Mouse (Mus musculus) splenic B cell, adult 2 months (primary cell): ENCODE results near the gene Zkscan5.
"Not testable (repeated sequence)": the region's sequence is repeated elsewhere in the genome, so short reads cannot be mapped to it uniquely, and the experiment has no call there.

Experiments
- DNase-seq: peaks from one replicate; pipeline ENCODE4 v3.0.0-alpha.2; 2011; ENCODE audit warnings: low read depth, low spot score
- H3K27me3 ChIP-seq: 2 replicates; pipeline ENCODE4 v1.6.1; 2012; ENCODE audit warnings: mild to moderate bottlenecking, low read length, moderate library complexity, mixed read lengths; ENCODE audit not compliant: control insufficient read depth, poor library complexity, insufficient read depth, severe bottlenecking
- H3K36me3 ChIP-seq: 2 replicates; pipeline ENCODE4 v1.6.1; 2012; ENCODE audit warnings: mild to moderate bottlenecking, low read length, moderate library complexity, mixed read lengths; ENCODE audit not compliant: control insufficient read depth, poor library complexity, insufficient read depth, severe bottlenecking

Gene Zkscan5

DNA sequence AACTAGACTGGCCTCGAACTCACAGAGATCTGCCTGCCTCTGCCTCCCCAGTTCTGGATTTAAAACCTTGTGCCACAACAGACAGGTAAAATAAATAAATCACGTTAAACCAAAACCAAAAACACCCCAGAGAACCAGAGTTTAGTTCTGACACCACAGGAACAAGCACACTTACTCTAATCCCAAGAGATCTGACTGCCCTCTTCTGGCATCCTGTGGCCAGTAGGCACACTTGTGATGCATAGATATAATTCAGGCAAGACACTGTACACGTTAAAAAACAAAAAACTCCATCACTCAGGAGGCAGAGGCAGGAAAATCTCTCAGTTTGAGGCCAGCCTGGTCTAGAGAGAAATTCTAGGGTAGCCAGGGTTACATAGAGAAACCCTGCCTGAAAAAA, 1.9 kb upstream of the Zkscan5 start:
- Histone ChIP-seq H3K36me3 (no peaks in the 10 kb centered on the region; the same call in 1 of the 2 replicates), H3K27me3 (no peaks in the 10 kb centered on the region)
- DNase-seq: no peak

DNA sequence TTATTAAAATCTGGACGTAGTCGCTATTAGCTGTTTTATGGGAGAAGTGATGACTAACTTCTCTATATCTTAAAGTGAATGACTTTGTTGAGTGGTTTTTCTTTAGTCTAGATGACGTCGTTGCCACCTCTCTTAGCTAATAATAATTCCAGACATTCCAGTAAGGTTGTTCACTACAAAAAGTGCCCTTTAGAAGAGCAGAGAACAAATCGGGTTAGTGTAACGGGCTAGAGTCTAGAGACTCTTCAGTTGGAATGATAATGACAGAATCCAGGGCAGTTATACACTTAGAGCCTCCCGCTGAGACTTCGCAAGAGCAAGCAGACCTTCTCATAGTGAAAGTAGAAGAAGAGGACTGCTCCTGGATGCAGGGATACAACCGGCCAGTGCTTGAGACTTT, 679 bp downstream of the Zkscan5 start:
- no peaks in the 10 kb centered on the region for H3K27me3 ChIP-seq
- no peak for DNase-seq
- no peaks in the 10 kb centered on the region for H3K36me3 ChIP-seq

DNA sequence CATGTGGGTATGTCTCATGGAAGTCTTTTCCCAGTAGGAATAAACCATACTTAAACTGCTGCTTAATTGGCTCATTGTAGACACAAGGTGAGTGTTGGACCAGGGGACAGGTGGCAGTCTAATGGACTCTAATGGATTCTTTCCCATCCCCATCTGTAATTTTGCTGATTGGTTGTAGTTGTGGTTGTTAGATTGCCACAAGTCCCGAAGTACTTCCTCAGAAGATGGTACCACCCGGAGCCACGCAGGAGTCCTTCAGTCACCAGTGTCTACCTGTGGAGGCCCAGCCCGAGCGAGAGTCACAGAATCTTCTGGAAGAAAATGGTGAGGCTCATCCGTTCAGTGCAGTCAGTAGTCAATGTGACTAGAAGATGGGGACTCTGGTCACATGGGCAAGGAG, 3.0 kb downstream of the Zkscan5 start:
- Histone ChIP-seq H3K36me3 (no peaks in the 10 kb centered on the region), H3K27me3 (no peaks in the 10 kb centered on the region)
- no peak for DNase-seq

DNA sequence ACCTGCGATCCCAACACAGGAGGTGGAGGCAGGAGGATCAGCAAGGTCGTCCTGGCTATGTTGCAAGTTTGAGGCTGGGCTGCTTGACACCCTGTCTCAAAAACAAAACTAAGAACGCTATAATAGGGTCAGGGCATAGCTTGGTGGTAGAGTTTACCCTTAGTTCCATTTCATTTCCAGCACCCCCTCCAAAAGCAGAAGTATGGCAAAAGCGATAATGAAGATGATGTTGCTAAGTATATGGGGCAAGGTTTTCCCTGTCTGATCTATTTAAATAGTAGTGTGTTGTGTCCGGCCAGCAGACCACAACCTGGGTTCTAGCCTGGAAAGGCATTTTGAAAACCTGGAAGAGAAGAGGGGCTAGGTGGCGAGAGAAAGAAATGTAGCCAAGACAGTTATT, 3.6 kb downstream of the Zkscan5 start:
- Histone ChIP-seq H3K36me3 (no peaks in the 10 kb centered on the region), H3K27me3 (no peaks in the 10 kb centered on the region)
- DNase-seq: no peak

DNA sequence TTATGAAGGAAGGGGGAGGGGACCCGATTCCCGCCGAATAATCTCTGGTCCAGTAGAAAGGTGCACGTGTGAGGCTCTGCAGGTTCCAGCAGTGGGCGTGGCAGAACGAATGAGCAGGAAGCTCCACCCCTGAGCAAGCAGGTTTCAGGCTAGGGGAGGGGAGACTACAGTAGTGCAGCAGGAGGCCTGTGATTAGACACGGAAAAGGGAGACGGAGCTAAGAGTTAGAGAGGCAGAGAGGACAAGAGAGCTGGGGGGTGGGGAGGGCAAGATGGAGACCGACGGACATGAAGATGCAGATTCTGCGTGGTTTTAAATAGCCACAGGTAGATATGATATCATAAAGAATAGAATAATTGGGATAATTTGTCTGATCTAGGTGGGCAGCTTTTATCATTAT, 4.0 kb downstream of the Zkscan5 start:
- not testable (repeated sequence) for DNase-seq, H3K36me3 ChIP-seq, H3K27me3 ChIP-seq

DNA sequence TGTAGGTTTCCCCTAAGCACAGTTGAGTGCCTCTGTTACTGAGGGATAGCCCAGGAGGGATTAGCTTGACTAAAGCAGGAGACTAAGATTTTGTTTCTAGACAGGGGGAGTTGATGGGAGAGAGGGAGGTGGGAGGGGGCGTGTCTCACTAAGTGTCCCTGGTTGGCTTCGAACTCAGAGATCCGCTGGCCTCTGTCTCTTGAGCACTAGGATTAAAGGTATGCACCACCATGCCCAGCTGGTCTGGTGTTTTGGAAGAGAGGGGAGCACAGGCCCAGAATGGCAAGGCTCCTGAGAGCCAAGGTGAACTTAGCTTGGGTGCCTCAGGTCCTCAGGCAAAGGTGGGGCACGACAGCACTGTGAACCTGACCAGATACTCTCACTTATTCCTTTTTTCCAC, 7.0 kb downstream of the Zkscan5 start:
- DNase-seq: no peak
- no peaks in the 10 kb centered on the region for H3K27me3 ChIP-seq
- no peaks in the 10 kb centered on the region for H3K36me3 ChIP-seq

DNA sequence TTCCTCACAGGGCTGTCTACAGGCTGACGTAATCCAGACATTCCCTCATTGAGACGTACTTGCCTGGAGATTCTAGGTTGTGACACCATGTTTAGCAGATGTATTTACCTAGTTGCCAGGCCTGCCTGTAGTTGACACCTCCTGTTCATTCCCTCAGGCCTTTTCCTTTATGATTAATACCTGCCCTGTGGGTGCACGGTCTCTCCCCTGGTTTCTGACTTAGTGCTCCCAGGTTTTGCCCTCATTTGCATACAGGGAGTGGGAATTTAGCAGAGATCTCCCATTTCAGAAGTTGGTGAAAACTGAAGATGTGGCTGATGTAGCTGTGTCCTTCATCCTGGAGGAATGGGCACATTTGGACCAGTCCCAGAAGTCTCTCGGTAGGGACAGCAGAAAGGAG, 7.9 kb downstream of the Zkscan5 start:
- no peak for DNase-seq
- Histone ChIP-seq H3K36me3 (no peaks in the 10 kb centered on the region), H3K27me3 (no peaks in the 10 kb centered on the region)

DNA sequence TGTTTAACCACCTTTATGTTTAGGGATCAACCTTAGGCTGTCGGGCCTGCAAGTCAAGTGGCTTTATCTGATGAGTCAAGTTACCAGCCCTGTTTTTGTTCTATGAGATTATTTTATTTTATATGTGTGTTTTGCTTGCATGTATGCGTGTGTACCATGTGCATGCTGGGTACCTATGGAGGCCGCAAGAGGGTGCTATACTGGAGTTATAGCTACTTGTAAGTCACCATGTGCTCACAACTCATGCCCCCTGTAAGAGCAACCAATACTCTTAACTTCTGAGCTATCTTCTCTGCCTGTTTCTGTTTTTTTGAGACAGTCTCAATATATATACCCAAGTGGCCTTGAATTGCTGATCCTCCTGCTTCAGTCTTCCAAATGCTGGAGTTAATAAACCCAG, 9.1 kb downstream of the Zkscan5 start:
- no peaks in the 10 kb centered on the region for H3K27me3 ChIP-seq
- no peaks in the 10 kb centered on the region for H3K36me3 ChIP-seq
- no peak for DNase-seq

DNA sequence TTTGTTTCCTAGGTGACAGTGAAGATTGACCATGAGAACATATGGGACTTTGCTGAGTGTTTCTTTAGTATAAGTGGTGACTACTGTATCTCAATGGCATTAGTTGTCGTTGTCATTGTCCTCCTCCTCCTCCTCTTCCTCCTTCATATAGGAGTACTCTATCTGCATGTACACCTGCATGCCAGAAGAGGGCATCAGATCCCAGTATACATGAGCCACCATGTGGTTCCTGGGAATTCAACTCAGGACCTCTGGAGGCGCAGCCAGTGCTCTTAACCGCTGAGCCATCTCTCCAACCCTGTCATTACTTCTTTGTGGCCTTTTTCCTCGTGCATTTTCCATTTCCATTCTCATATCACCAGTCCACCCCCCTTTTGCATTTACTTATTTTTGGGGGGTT, 10.3 kb downstream of the Zkscan5 start:
- Histone ChIP-seq H3K36me3 (no peaks in the 10 kb centered on the region), H3K27me3 (no peaks in the 10 kb centered on the region)
- DNase-seq: no peak

DNA sequence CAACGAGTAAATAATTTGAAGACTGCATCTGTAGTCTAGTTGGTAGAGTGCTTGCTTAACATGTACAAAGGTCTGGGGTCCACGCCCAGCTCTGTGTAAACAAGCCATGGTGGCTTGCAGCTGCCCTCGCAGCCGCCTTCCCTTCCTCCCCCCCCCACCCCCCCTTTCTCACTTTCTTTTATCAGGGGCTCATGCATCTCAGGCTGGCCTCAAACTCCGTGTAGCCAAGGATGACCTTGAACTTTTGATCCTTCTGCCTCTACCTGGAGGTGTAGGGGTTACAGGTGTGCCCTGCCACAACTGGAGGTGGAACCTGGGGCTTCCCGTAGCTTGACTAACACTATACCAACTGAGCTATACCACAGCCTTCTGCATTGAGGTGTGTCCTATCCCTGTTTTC, 13.4 kb downstream of the Zkscan5 start:
- no peak for DNase-seq
- no peaks in the 10 kb centered on the region for H3K27me3 ChIP-seq

DNA sequence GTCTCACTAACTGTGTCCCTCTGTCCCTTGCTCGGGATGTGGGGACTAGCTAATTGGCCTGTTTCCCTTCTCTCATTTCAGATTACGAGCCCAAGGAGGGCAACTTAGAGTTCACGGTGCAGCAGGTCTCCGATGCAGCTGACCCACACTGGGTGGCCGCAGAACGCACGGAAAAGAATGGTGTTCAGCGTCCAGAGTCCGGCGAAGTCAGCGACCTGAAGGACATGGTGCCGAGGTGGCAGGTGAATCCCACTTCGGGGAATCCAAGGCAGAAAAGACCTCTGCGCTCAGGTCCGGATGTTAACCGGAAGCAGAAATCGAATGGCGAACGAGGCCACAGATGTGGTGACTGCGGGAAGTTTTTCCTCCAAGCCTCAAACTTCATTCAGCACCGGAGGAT, 13.8 kb downstream of the Zkscan5 start:
- H3K27me3 ChIP-seq: no peaks in the 10 kb centered on the region
- DNase-seq: no peak

More for the DNA sequence above, 13.4 kb downstream of the Zkscan5 start:
- peaks cover 7% of the 10 kb centered on the region for H3K36me3 ChIP-seq

DNA sequence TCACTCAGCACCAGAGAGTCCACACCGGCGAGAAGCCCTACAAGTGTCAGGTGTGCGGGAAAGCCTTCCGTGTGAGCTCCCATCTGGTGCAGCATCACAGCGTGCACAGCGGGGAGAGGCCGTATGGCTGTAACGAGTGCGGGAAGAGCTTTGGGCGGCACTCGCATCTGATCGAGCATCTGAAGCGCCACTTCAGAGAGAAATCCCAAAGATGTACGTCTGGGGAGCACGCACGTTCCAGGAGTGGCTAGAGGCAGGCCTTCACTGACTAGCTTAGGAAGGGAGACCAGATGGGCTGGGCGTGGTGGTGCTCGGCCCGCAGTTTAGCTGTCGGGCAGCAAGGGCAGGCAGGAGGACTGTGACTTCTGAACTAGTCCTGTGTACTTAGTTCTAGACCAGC, 14.3 kb downstream of the Zkscan5 start:
- Histone ChIP-seq H3K27me3 (no peaks in the 10 kb centered on the region), H3K36me3 (peaks cover 7% of the 10 kb centered on the region)
- DNase-seq: no peak

More for the DNA sequence above, 13.8 kb downstream of the Zkscan5 start:
- H3K36me3 ChIP-seq: peaks cover 7% of the 10 kb centered on the region

DNA sequence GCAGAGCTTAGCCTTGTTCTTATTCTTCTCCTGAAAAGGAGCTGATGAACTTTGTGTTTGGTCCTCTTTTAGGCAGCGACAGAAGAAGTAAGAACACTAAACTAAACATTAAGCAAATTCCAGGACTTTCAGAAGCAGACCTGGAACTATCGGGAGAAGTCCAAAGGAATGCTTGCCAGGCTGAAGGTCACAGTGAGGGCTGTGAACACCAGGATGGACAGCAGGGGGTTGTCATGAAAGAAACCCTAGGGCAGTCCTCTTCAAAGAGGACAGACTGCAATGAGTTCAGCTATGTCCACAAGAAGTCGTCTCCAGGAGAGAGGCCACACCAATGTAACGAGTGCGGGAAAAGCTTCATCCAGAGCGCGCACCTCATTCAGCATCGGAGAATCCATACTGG, 15.6 kb downstream of the Zkscan5 start:
- DNase-seq: no peak
- peaks cover 7% of the 10 kb centered on the region for H3K36me3 ChIP-seq
- no peaks in the 10 kb centered on the region for H3K27me3 ChIP-seq

DNA sequence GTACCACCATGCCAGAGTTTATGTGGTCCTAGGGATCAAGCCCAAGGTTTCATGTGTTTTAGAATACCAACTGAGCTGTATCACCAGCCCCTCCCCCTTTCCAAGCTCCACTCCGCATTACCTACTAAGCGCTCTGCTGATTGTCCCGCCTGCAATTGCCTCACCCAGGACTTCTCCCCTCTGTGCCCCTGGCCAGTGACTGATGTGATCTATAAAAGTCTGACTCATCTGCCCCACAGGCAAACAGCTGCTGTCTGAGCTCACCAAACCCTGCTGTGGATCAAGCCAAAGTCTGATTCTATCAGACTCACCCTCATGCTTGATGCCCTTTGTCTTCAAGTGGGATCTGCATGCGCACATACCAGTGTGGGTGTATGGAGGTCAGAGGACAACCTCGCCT, 18.5 kb downstream of the Zkscan5 start:
- Histone ChIP-seq H3K27me3 (no peaks in the 10 kb centered on the region), H3K36me3 (peaks cover 7% of the 10 kb centered on the region)
- DNase-seq: no peak

DNA sequence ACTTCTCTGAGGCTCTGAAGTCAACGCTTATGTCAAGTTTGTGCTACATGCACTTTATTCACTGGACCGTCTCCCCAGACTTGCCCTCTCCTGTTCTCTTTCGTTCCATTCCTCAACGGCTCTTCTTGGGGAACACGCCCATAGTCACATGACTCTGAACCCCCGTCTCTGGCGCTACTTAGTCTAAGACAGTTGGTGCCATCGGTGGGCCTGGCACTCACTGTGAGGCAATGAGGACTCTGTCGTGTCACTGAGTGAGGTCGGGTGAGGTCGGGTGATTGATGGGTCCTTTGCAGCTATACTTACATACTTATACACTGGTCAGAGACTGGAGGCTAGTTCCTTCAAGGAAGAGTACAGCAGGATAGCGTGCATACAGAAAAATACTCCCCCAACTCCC, 19.0 kb downstream of the Zkscan5 start:
- peaks cover 7% of the 10 kb centered on the region for H3K36me3 ChIP-seq
- no peak for DNase-seq

DNA sequence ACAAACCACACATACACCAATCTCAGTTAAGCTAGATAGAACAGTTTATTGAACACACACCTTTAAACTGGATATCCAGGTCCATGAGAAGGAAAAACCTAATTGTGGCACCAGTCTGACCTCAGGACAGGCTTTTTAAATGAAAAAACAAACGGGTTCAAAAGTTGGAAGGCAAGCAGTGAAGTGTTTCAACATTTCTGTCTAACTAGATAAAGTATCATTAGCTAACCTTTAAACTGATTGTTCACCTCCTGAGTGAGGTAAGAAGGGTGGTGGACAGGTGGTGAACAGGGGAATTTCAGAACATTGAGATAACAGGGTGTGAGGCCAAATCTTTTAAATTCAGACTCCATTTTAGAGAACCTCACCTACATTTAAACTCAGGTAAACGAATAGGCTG, 22.1 kb downstream of the Zkscan5 start:
- Histone ChIP-seq H3K27me3 (no peaks in the 10 kb centered on the region), H3K36me3 (no peaks in the 10 kb centered on the region)
- DNase-seq: no peak

More for the DNA sequence above, 19.0 kb downstream of the Zkscan5 start:
- no peaks in the 10 kb centered on the region for H3K27me3 ChIP-seq
